Mouse (Mus musculus) lung, embryonic 14.5 days (tissue): ENCODE measurements at regions not wholly inside any gene's neighbourhood (a gene's known extent, or its start where the extent isn't known, plus 50 kb on each side); places are given as distances from the start of the nearest gene placed in this dataset.

ENCODE experiments used
- ATAC-seq: fragments of 200-750 bp; cut with Nextera tagmentation; 2 replicates; pipeline ENCODE4 v1.8.0; 2017; ENCODE audit warnings: mild to moderate bottlenecking, moderate TSS enrichment, moderate library complexity; ENCODE audit not compliant: insufficient read depth
- DNase-seq: peaks from one replicate; pipeline ENCODE4 v3.0.0-alpha.2; 2015
- H3K27ac ChIP-seq: fragments of 300-500 bp; sonication (generic); 2 replicates; pipeline ENCODE4 v1.5.1; 2014; ENCODE audit warnings: low read depth, mild to moderate bottlenecking, moderate library complexity
- H3K27me3 ChIP-seq: fragments of 300-500 bp; sonication (generic); 2 replicates; pipeline ENCODE4 v1.6.1; 2014; ENCODE audit warnings: low read length, control low read depth; ENCODE audit not compliant: insufficient read depth
- H3K36me3 ChIP-seq: fragments of 300-500 bp; sonication (generic); 2 replicates; pipeline ENCODE4 v1.6.1; 2014; ENCODE audit warnings: control low read depth; ENCODE audit not compliant: insufficient read depth
- H3K4me1 ChIP-seq: fragments of 300-500 bp; sonication (generic); 2 replicates; pipeline ENCODE4 v1.6.1; 2014; ENCODE audit warnings: antibody characterized with exemption, control low read depth; ENCODE audit not compliant: insufficient read depth
- H3K4me2 ChIP-seq: fragments of 300-500 bp; sonication (generic); 2 replicates; pipeline ENCODE4 v1.6.1; 2014; ENCODE audit warnings: mild to moderate bottlenecking
- H3K4me3 ChIP-seq: fragments of 300-500 bp; sonication (generic); 2 replicates; pipeline ENCODE4 v1.5.1; 2014; ENCODE audit warnings: low read depth, low read length
- H3K9ac ChIP-seq: fragments of 300-500 bp; sonication (generic); 2 replicates; pipeline ENCODE4 v1.6.1; 2014
- H3K9me3 ChIP-seq: fragments of 300-500 bp; sonication (generic); 2 replicates; pipeline ENCODE4 v1.6.1; 2016; ENCODE audit warnings: low read depth, low read length, control low read depth
- CTCF ChIP-seq: IDR thresholded peaks from 2 replicates; pipeline ENCODE4 v1.5.1; 2016; ENCODE audit warnings: antibody characterized with exemption, low read depth
- WGBS: fragments of 180-500 bp; shearing (Covaris S2); extraction: QIAGEN DNeasy Blood & Tissue Kit; methylation state at CpG from one replicate; pipeline ENCODE4 v1.1.7; 2014; 5-methylcytosine and 5-hydroxymethylcytosine counted together

GRCm38 (mm10) chrX:68512213-68512766 is 166.1 kb upstream of the Fmr1 start:
- no peak for ATAC-seq
- WGBS = 7% methylated on average over 1 of the region's 1 CpGs

DNA sequence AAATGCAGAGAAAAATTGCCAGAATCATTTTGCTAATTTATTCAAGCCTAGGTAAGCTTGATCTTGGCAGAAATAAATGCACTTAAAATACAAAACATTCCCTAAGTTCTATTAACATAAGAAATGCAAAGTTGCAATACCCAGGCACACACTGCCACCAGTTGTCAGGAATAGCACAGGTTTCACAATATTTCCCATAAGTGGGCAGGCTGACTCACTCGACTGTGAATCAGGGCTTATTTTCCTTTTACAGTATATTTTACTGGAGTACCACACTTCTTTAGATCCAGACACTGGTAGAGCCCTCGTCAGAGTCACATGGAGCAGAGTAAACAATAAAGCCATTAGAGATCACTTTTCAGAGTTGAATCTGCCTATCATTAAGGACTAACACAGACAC is 131.8 kb upstream of the Fmr1 start:
- no peak overlapping the region for H3K9ac ChIP-seq
- H3K27ac ChIP-seq = no peak overlapping the region
- no peak overlapping the region for H3K4me2 ChIP-seq
- no peaks in the 10 kb centered on the region for H3K9me3 ChIP-seq
- no peak for TF ChIP-seq CTCF
- ATAC-seq = no peak
- H3K36me3 ChIP-seq = no peaks in the 10 kb centered on the region
- H3K27me3 ChIP-seq = no peaks in the 10 kb centered on the region
- 26% methylated on average over 2 of the region's 2 CpGs for WGBS
- no peak overlapping the region for H3K4me3 ChIP-seq
- no peaks in the 10 kb centered on the region for H3K4me1 ChIP-seq
- no peak for DNase-seq

More at GRCm38 (mm10) chrX:68512213-68512766, 166.1 kb upstream of the Fmr1 start:
- no peaks in the 10 kb centered on the region for H3K36me3 ChIP-seq
- H3K4me2 ChIP-seq = no peak overlapping the region
- TF ChIP-seq CTCF = no peak
- H3K27me3 ChIP-seq = no peaks in the 10 kb centered on the region
- no peak overlapping the region for H3K9ac ChIP-seq
- H3K9me3 ChIP-seq = no peaks in the 10 kb centered on the region
- no peaks in the 10 kb centered on the region for H3K4me1 ChIP-seq
- no peak overlapping the region for H3K4me3 ChIP-seq
- H3K27ac ChIP-seq = no peak overlapping the region
- DNase-seq = no peak

DNA sequence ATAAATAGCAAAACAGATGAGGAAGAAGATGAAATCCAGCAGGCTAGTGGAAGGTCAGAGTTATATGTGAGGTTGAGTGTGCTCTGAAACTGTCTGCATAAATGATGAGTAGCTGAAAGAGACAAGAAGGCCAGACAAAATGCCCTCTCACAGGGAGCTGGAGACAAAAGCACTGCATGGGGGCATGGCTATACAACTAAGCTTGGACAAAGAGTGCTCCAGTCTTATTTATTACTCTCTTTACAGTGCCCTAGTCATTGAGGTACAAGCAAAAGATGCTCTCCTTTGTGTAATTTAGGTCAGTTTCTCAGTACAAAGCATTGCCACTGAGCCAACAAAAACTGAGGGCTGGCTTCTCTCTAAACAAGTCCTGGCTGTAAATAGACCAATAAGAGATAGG is 124.3 kb upstream of the Fmr1 start:
- Histone ChIP-seq H3K36me3 (no peaks in the 10 kb centered on the region), H3K9ac (no peak overlapping the region), H3K27ac (no peak overlapping the region), H3K27me3 (no peaks in the 10 kb centered on the region), H3K9me3 (no peaks in the 10 kb centered on the region), H3K4me3 (no peak overlapping the region), H3K4me1 (no peaks in the 10 kb centered on the region), H3K4me2 (no peak overlapping the region)
- no peak for ATAC-seq
- DNase-seq = no peak
- TF ChIP-seq CTCF = no peak

DNA sequence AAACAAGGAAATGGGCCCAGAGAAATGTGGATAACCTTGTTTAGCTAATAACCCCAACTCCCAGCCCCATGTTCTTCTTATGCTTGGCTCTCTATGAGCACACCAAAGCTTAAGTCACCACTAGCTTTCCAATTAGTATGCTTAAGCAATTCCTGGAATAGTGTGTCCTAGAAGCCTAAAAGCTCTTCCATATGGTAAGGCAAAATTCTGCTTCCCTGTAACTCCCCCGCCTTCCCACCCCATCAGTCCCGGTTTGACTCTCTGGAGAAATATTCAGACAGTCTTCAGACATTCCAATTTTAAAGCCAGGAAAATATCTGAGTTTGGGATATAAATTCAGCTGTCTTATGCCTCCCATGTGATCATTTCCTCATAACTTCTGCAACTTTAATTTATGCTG is 120.6 kb upstream of the Fmr1 start:
- Histone ChIP-seq H3K36me3 (no peaks in the 10 kb centered on the region), H3K4me3 (no peak overlapping the region), H3K9me3 (no peaks in the 10 kb centered on the region), H3K9ac (no peak overlapping the region), H3K27ac (no peak overlapping the region), H3K4me2 (no peak overlapping the region), H3K27me3 (no peaks in the 10 kb centered on the region), H3K4me1 (no peaks in the 10 kb centered on the region)
- TF ChIP-seq CTCF = no peak
- no peak for ATAC-seq
- WGBS = 82% methylated on average over 2 of the region's 2 CpGs
- DNase-seq = no peak

DNA sequence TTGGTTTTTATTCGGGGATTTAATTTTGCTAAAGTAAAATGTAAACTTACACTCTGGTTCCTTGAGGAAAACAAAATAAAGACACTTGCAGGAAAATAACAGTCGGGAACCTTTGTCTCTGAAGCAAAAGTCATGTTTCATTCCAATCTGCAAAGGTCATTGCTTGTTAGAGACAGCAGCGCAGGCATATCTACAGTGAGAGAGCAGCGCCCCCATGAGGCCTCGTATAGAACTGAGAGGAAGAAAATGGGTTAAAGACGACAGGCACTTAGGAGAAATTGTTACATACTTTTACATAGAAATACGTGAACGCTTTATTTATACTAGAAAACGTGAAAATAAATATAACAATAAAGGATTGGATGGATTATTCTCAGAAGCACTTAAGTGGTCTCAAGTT is 93.1 kb upstream of the Fmr1 start:
- Histone ChIP-seq H3K4me2 (no peak overlapping the region), H3K9ac (no peak overlapping the region), H3K4me1 (no peaks in the 10 kb centered on the region), H3K27ac (no peak overlapping the region), H3K36me3 (no peaks in the 10 kb centered on the region), H3K27me3 (no peaks in the 10 kb centered on the region), H3K4me3 (no peak overlapping the region), H3K9me3 (no peaks in the 10 kb centered on the region)
- 20% methylated on average over 9 of the region's 9 CpGs for WGBS
- DNase-seq (peak; percentile 45), ATAC-seq (no peak)
- peak; percentile 37 for TF ChIP-seq CTCF

DNA sequence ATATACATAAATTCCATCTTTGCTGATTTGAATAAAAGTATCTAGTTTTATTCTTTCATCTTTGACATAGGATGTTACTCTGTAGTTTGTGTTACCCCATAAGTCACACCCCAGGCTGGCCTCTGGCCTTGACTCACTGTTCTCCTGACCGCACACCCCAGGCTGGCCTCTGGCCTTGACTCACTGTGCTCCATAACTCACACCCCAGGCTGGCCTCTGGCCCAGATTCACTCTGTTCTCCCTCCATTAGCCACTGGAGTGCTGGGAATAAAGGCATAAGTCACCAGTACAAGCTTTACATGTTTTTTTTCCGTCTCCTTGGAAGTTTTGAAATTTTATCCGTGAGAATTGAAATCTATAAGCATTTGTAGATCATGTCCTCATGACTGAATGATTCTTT is 56.2 kb upstream of the Fmr1 start:
- Histone ChIP-seq H3K9ac (no peak overlapping the region), H3K36me3 (no peaks in the 10 kb centered on the region), H3K27me3 (no peaks in the 10 kb centered on the region), H3K27ac (no peak overlapping the region), H3K4me1 (no peaks in the 10 kb centered on the region), H3K4me3 (no peak overlapping the region), H3K9me3 (no peaks in the 10 kb centered on the region), H3K4me2 (no peak overlapping the region)
- TF ChIP-seq CTCF = no peak
- DNase-seq (peak; percentile 8), ATAC-seq (no peak)
- 53% methylated on average over 3 of the region's 3 CpGs for WGBS
